Mouse (Mus musculus): ENCODE data around the gene Fbxo36. TPM values are rescaled to one million over a fixed set of nuclear protein-coding genes. Genes with fewer than 3 reads are reported as not detected.

Fbxo36 gene
- polyA plus RNA-seq (2012; ENCODE audit: insufficient read depth, low replicate concordance), result 1.7 TPM in 1 of 2 replicates, not detected in the other

DNA sequence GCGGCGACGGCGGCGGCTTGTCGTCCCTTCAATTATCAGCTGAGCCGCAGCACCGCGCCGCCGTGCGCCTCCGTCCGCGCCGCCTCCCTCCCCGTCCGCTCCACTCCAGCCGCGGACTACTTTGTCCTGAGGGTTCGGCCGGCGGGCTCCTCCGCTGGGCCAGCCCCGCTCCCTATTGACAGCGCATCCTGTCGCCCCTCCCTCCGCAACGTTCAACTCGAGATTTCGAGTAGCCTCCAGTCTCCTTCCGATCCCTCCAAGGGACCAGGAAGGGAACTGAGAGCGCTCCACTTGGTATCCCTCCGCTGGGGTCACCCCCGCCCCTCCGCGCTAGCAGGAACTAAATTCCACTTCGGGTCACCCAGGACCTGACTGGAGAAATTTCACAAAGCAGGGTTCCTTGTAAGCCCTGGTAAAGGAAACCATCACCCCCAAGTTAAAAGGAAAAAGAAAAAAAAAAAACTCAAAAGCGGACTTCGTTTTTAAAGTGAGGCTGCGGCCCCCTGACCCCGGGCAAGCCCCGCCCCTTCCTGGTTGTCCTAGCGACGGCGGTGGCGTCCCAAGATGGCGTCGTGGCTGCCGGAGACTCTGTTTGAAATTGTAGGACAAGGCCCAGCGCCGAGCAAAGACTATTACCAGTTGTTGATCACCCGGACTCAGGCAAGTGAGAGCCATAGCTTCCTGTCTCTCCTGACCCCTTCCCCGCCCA, at the start of gene Fbxo36:
Fbxo36 (plus strand) TSS at position 533 of the 709 bp plus-strand sequence.
- peaks cover 9% of the 10 kb centered on the region for H3K36me3 ChIP-seq (replicated peaks; ENCODE audit: low read length)
- H3K27me3 ChIP-seq (replicated peaks), result no peaks in the 10 kb centered on the region
- peaks cover 21% of the 10 kb centered on the region; the same call in 1 of the 2 replicates for H3K4me1 ChIP-seq
- TF ChIP-seq GATA1 (IDR thresholded peaks at IDR 0.05; ENCODE audit: borderline replicate concordance, low read length) (no peak), FLI1 (IDR thresholded peaks at IDR 0.05; ENCODE audit: low read length) (no peak)
- H3K9me3 ChIP-seq, result no peaks in the 10 kb centered on the region
- peak within 1 kb of the TSS; percentile 98 for H3K4me3 ChIP-seq (replicated peaks)

DNA sequence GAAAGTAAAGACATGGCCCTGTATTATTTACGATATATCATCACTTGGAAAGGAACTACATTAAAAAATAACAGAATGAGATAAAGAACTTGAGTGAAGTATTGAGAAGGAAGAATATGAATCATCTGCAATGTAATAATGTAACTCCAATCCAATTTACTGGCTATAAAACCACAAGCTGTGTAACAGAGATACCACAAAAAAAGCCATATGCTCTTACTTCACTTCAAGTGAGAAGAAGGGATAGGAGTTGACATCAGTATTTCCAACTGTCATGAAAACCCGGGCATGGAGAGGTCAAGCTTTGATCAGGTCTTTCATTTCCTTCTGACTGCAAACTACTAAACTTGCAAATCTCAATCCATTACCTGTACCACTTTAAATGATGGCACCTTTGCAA, 48.2 kb upstream of the Fbxo36 start:
- H3K4me1 ChIP-seq, result peaks cover 6% of the 10 kb centered on the region; the same call in 1 of the 2 replicates
- no peak overlapping the region for H3K4me3 ChIP-seq (replicated peaks)
- H3K9me3 ChIP-seq, result no peaks in the 10 kb centered on the region
- TF ChIP-seq FLI1 (IDR thresholded peaks at IDR 0.05; ENCODE audit: low read length) (no peak), GATA1 (IDR thresholded peaks at IDR 0.05; ENCODE audit: borderline replicate concordance, low read length) (no peak)
- H3K36me3 ChIP-seq (replicated peaks; ENCODE audit: low read length), result peaks cover 96% of the 10 kb centered on the region
- no peaks in the 10 kb centered on the region for H3K27me3 ChIP-seq (replicated peaks)

GRCm38 (mm10) chr1:84795335-84795734, 44.3 kb upstream of the Fbxo36 start:
- Histone ChIP-seq H3K36me3 (replicated peaks; ENCODE audit: low read length) (peaks cover 79% of the 10 kb centered on the region), H3K4me1 (peaks cover 7% of the 10 kb centered on the region), H3K4me3 (replicated peaks) (no peak overlapping the region), H3K27me3 (replicated peaks) (no peaks in the 10 kb centered on the region), H3K9me3 (no peaks in the 10 kb centered on the region)
- TF ChIP-seq FLI1 (IDR thresholded peaks at IDR 0.05; ENCODE audit: low read length) (no peak), GATA1 (IDR thresholded peaks at IDR 0.05; ENCODE audit: borderline replicate concordance, low read length) (no peak)

DNA sequence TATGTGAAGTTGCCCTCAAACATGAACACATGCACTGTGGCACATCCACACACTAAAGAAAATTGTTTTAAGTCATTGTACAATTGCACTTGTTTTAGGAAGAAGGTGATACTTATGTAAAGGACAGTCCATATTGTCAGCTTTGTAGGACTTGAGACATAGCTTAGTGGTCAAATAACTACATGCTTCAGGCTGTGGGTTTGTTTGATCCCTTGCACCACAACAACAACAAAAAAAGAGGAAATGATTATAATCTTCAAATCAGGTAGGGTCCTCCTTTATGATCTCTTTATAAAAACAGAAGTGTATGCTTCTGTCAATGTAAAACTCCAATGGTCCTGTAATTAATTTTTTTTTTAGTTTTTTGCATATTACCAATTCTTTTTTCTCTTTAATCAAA, 40.5 kb upstream of the Fbxo36 start:
- Histone ChIP-seq H3K36me3 (replicated peaks; ENCODE audit: low read length) (peaks cover 51% of the 10 kb centered on the region), H3K4me3 (replicated peaks) (no peak overlapping the region), H3K27me3 (replicated peaks) (no peaks in the 10 kb centered on the region), H3K4me1 (peaks cover 13% of the 10 kb centered on the region), H3K9me3 (no peaks in the 10 kb centered on the region)
- TF ChIP-seq FLI1 (IDR thresholded peaks at IDR 0.05; ENCODE audit: low read length) (no peak), GATA1 (IDR thresholded peaks at IDR 0.05; ENCODE audit: borderline replicate concordance, low read length) (no peak)

DNA sequence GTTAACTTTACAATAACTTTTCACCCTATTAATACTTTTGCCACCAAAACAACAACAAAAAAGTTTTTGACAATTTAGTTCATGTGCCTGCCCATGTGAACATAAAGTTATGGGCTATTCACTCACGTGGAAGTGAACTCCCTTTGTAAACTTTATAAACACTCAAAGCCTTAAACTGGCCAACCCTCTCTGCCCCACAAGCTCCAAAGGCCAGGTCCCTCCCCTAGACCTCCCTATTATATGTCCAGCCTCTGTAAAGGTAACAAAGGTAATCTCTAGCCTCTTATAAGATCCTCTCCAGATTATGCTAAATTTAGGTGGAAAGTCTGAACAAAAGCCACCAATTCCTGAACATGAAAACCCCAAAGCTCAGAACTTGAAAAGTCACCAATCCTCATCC, 35.9 kb upstream of the Fbxo36 start:
- no peaks in the 10 kb centered on the region for H3K27me3 ChIP-seq (replicated peaks)
- TF ChIP-seq GATA1 (IDR thresholded peaks at IDR 0.05; ENCODE audit: borderline replicate concordance, low read length) (no peak), FLI1 (IDR thresholded peaks at IDR 0.05; ENCODE audit: low read length) (no peak)
- H3K9me3 ChIP-seq, result no peaks in the 10 kb centered on the region
- peaks cover 36% of the 10 kb centered on the region for H3K36me3 ChIP-seq (replicated peaks; ENCODE audit: low read length)
- H3K4me3 ChIP-seq (replicated peaks), result no peak overlapping the region
- H3K4me1 ChIP-seq, result peaks cover 21% of the 10 kb centered on the region

- no peak for TF ChIP-seq GATA1 (IDR thresholded peaks at IDR 0.05; ENCODE audit: borderline replicate concordance, low read length)
- TF ChIP-seq FLI1 (IDR thresholded peaks at IDR 0.05; ENCODE audit: low read length), result no peak
- no peak overlapping the region for H3K4me3 ChIP-seq (replicated peaks)
- peaks cover 76% of the 10 kb centered on the region for H3K36me3 ChIP-seq (replicated peaks; ENCODE audit: low read length)
- H3K9me3 ChIP-seq, result no peaks in the 10 kb centered on the region
- peaks cover 6% of the 10 kb centered on the region; the same call in 1 of the 2 replicates for H3K4me1 ChIP-seq
- H3K27me3 ChIP-seq (replicated peaks), result no peaks in the 10 kb centered on the region
Observed at GRCm38 (mm10) chr1:84817596-84817995, 22.0 kb upstream of the Fbxo36 start.

- H3K4me3 ChIP-seq (replicated peaks), result no peak overlapping the region
- H3K27me3 ChIP-seq (replicated peaks), result no peaks in the 10 kb centered on the region
- peaks cover 66% of the 10 kb centered on the region for H3K36me3 ChIP-seq (replicated peaks; ENCODE audit: low read length)
- peaks cover 44% of the 10 kb centered on the region for H3K4me1 ChIP-seq
- no peaks in the 10 kb centered on the region for H3K9me3 ChIP-seq
- TF ChIP-seq FLI1 (IDR thresholded peaks at IDR 0.05; ENCODE audit: low read length), result no peak
- no peak for TF ChIP-seq GATA1 (IDR thresholded peaks at IDR 0.05; ENCODE audit: borderline replicate concordance, low read length)
Observed at GRCm38 (mm10) chr1:84825091-84825490, 14.6 kb upstream of the Fbxo36 start.

GRCm38 (mm10) chr1:84837523-84838145, 2.0 kb upstream of the Fbxo36 start:
- peaks cover 19% of the 10 kb centered on the region for H3K36me3 ChIP-seq (replicated peaks; ENCODE audit: low read length)
- TF ChIP-seq GATA1 (IDR thresholded peaks at IDR 0.05; ENCODE audit: borderline replicate concordance, low read length) (no peak), FLI1 (IDR thresholded peaks at IDR 0.05; ENCODE audit: low read length) (no peak)
- peak overlapping the region; percentile 98 for H3K4me3 ChIP-seq (replicated peaks)
- H3K4me1 ChIP-seq, result peaks cover 30% of the 10 kb centered on the region; the same call in 1 of the 2 replicates
- no peaks in the 10 kb centered on the region for H3K9me3 ChIP-seq
- no peaks in the 10 kb centered on the region for H3K27me3 ChIP-seq (replicated peaks)

DNA sequence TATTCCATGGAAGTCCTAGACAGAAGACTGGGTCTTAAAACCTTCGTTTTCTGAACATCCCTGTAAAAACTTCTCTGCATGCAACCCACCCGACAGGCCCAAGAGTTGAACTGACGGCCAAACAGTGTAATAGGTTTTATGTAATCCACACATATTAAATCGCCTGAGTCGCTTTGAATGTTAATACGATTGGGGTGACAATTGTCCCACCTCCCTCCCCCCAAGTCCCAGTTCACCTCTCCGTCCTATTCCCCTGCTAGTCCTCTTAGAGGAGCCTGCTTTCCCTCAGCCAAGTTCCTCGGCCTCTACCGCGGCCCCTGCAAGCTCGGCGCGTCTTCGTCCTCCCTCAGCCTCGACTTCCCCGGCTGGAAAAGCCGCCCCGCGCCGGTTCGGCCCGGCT, 1.5 kb upstream of the Fbxo36 start:
- Histone ChIP-seq H3K9me3 (no peaks in the 10 kb centered on the region), H3K27me3 (replicated peaks) (no peaks in the 10 kb centered on the region)
- TF ChIP-seq FLI1 (IDR thresholded peaks at IDR 0.05; ENCODE audit: low read length) (no peak), GATA1 (IDR thresholded peaks at IDR 0.05; ENCODE audit: borderline replicate concordance, low read length) (no peak)

DNA sequence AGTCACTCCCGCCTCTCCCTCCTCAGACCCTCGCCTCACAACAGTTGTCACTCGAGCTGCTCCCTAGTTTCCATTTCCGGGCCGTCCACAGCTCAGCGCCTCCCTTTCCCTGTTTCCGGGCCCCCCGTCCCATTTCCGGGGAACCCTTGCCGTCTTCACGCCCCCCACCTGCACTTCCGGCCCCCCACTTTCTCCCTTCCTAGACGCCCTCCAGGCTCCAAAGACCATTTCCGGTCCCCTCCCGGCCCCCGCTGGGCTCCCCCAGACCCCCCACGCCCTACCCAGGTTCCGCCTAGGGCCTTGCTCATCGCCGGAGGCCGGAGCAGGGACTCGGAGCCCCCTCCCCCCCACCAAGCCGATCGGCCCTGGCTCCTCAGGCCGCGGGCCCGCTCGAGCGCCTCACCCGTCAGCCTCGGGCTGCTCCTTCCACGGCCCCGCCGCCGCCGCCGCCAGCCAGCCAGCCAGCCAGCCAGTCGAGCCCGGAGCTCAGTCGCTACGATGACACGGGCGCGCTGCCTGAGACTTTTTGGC, 955 bp upstream of the Fbxo36 start:
- Histone ChIP-seq H3K36me3 (replicated peaks; ENCODE audit: low read length) (peaks cover 16% of the 10 kb centered on the region), H3K27me3 (replicated peaks) (no peaks in the 10 kb centered on the region)
- TF ChIP-seq GATA1 (IDR thresholded peaks at IDR 0.05; ENCODE audit: borderline replicate concordance, low read length) (no peak), FLI1 (IDR thresholded peaks at IDR 0.05; ENCODE audit: low read length) (peak; percentile 50; the same call in 1 of the 2 replicates)

More for the DNA sequence above, 1.5 kb upstream of the Fbxo36 start:
- Histone ChIP-seq H3K4me3 (replicated peaks) (peak overlapping the region; percentile 98), H3K36me3 (replicated peaks; ENCODE audit: low read length) (peaks cover 19% of the 10 kb centered on the region), H3K4me1 (peaks cover 30% of the 10 kb centered on the region; the same call in 1 of the 2 replicates)

More for the DNA sequence above, 955 bp upstream of the Fbxo36 start:
- Histone ChIP-seq H3K4me1 (peaks cover 26% of the 10 kb centered on the region; the same call in 1 of the 2 replicates), H3K9me3 (no peaks in the 10 kb centered on the region), H3K4me3 (replicated peaks) (peak overlapping the region; percentile 98)
